ENCODE assay signal across 9 mouse cellular contexts in genomic region chr6:108963295-108963694, GRCm38 (mm10).
DNase-seq lines count a peak whose midpoint lies in the region; ATAC-seq lines count a peak whose summit lies in the region.
"Had no signal": no experiment of that assay in that cellular context is flagged by ENCODE, and none has a peak within 500 bp of the region (broad histone marks: within the 10 kb centered on the region; RNA-seq: fewer than 3 reads in every experiment).

No protein-coding gene starts in this region.

- no peaks in the 10 kb centered on the region for H3K36me3 ChIP-seq in intestine, embryonic 14.5 days (ENCODE audit: control insufficient read depth, insufficient read depth, low read length)
- H3K36me3 ChIP-seq in intestine, embryonic 15.5 days, result no peaks in the 10 kb centered on the region
- no peaks in the 10 kb centered on the region for H3K36me3 ChIP-seq in hindbrain, embryonic 11.5 days (ENCODE audit: control insufficient read depth, insufficient read depth, low read length)
- H3K36me3 ChIP-seq in midbrain, embryonic 15.5 days (replicated peaks), result no peaks in the 10 kb centered on the region
- H3K36me3 ChIP-seq: limb, embryonic 15.5 days had no signal

- 15% methylated on average over 2 of the region's 2 CpGs for WGBS in intestine, embryonic 14.5 days
- WGBS in intestine, embryonic 15.5 days, result 9% methylated on average over 2 of the region's 2 CpGs
- 16% methylated on average over 2 of the region's 2 CpGs for WGBS in hindbrain, embryonic 11.5 days
- 15% methylated on average over 2 of the region's 2 CpGs for WGBS in midbrain, embryonic 15.5 days

- no peaks in the 10 kb centered on the region for H3K9me3 ChIP-seq in intestine, embryonic 14.5 days (ENCODE audit: control insufficient read depth, low read length)
- no peaks in the 10 kb centered on the region for H3K9me3 ChIP-seq in intestine, embryonic 15.5 days
- H3K9me3 ChIP-seq in hindbrain, embryonic 11.5 days (ENCODE audit: control insufficient read depth, low read length), result no peaks in the 10 kb centered on the region
- H3K9me3 ChIP-seq in midbrain, embryonic 15.5 days, result no peaks in the 10 kb centered on the region
- H3K9me3 ChIP-seq: limb, embryonic 15.5 days had no signal

- no peak overlapping the region for H3K4me3 ChIP-seq in intestine, embryonic 14.5 days (ENCODE audit: low read depth, low read length)
- no peak overlapping the region for H3K4me3 ChIP-seq in intestine, embryonic 15.5 days (replicated peaks)
- H3K4me3 ChIP-seq in hindbrain, embryonic 11.5 days (ENCODE audit: low read depth, low read length), result no peak overlapping the region
- H3K4me3 ChIP-seq in midbrain, embryonic 15.5 days, result no peak overlapping the region
- H3K4me3 ChIP-seq: limb, embryonic 15.5 days had no signal

- no peaks in the 10 kb centered on the region for H3K4me1 ChIP-seq in intestine, embryonic 14.5 days (replicated peaks; ENCODE audit: control insufficient read depth, insufficient read depth, low read length)
- H3K4me1 ChIP-seq in intestine, embryonic 15.5 days (replicated peaks), result no peaks in the 10 kb centered on the region
- H3K4me1 ChIP-seq in hindbrain, embryonic 11.5 days (replicated peaks; ENCODE audit: control insufficient read depth, insufficient read depth, low read length), result no peaks in the 10 kb centered on the region
- H3K4me1 ChIP-seq in midbrain, embryonic 15.5 days, result no peaks in the 10 kb centered on the region
- H3K4me1 ChIP-seq: limb, embryonic 15.5 days had no signal

- no peak overlapping the region for H3K9ac ChIP-seq in intestine, embryonic 14.5 days (ENCODE audit: low read length)
- H3K9ac ChIP-seq in intestine, embryonic 15.5 days, result no peak overlapping the region
- H3K9ac ChIP-seq in hindbrain, embryonic 11.5 days (ENCODE audit: low read depth, low read length), result no peak overlapping the region
- no peak overlapping the region for H3K9ac ChIP-seq in midbrain, embryonic 15.5 days
- H3K9ac ChIP-seq: limb, embryonic 15.5 days had no signal

- H3K27ac ChIP-seq in intestine, embryonic 14.5 days (ENCODE audit: low read depth), result no peak overlapping the region
- H3K27ac ChIP-seq in intestine, embryonic 15.5 days, result no peak overlapping the region
- H3K27ac ChIP-seq in hindbrain, embryonic 11.5 days (ENCODE audit: low read depth, low read length), result no peak overlapping the region
- no peak overlapping the region for H3K27ac ChIP-seq in midbrain, embryonic 15.5 days
- H3K27ac ChIP-seq: limb, embryonic 15.5 days had no signal

- no peak for ATAC-seq in intestine, embryonic 14.5 days (replicated peaks; ENCODE audit: low FRiP score, low TSS enrichment, low read depth)
- ATAC-seq in intestine, embryonic 15.5 days, result no peak
- peak; percentile 56; the same call in 1 of the 2 replicates for ATAC-seq in hindbrain, embryonic 11.5 days (ENCODE audit: low FRiP score)
- peak; percentile 71 for ATAC-seq in midbrain, embryonic 15.5 days (replicated peaks)

- peak; percentile 59 for DNase-seq in intestine, embryonic 14.5 days (ENCODE audit: low spot score)
- DNase-seq in adrenal gland, postnatal 25 days, result peak; percentile 19
- peak; percentile 21 for DNase-seq in fibroblast of lung, adult 2 months (ENCODE audit: low read depth)
- peak; percentile 67 for DNase-seq in hindbrain, embryonic 11.5 days (ENCODE audit: low spot score)
- DNase-seq in layer of hippocampus, postnatal 14 days (ENCODE audit: low spot score in 2 of 2), result peak; percentile 75 to 80
- DNase-seq in thymus, postnatal 4 days, result peak; percentile 42

- H3K27me3 ChIP-seq in intestine, embryonic 14.5 days (replicated peaks; ENCODE audit: control insufficient read depth, insufficient read depth, low read length), result no peaks in the 10 kb centered on the region
- H3K27me3 ChIP-seq in intestine, embryonic 15.5 days (replicated peaks), result no peaks in the 10 kb centered on the region
- H3K27me3 ChIP-seq in hindbrain, embryonic 11.5 days (ENCODE audit: control insufficient read depth, insufficient read depth, low read length), result no peaks in the 10 kb centered on the region
- no peaks in the 10 kb centered on the region for H3K27me3 ChIP-seq in midbrain, embryonic 15.5 days (replicated peaks)
- H3K27me3 ChIP-seq: limb, embryonic 15.5 days had no signal

- H3K4me2 ChIP-seq in intestine, embryonic 14.5 days (ENCODE audit: low read length), result no peak overlapping the region
- no peak overlapping the region for H3K4me2 ChIP-seq in intestine, embryonic 15.5 days (replicated peaks)
- no peak overlapping the region for H3K4me2 ChIP-seq in hindbrain, embryonic 11.5 days (replicated peaks; ENCODE audit: low read depth, low read length)
- no peak overlapping the region for H3K4me2 ChIP-seq in midbrain, embryonic 15.5 days
- H3K4me2 ChIP-seq: limb, embryonic 15.5 days had no signal

Comparison
In these comparisons a context has a peak if more than half of its experiments do, and no peak if none do; other contexts are left out.
1. ATAC-seq: peak in hindbrain, embryonic 11.5 days (single experiment) and midbrain, embryonic 15.5 days (single experiment); none in intestine, embryonic 14.5 days (single experiment) and intestine, embryonic 15.5 days (single experiment).
2. DNase-seq: peak in every context shown above with its lines; median percentile 78 in layer of hippocampus, postnatal 14 days; 67 in hindbrain, embryonic 11.5 days; 59 in intestine, embryonic 14.5 days; 42 in thymus, postnatal 4 days; 21 in fibroblast of lung, adult 2 months; 19 in adrenal gland, postnatal 25 days.